Mouse (Mus musculus) midbrain, embryonic 13.5 days (tissue): Measurements from ENCODE around the gene Nlrp5. TPM values are rescaled to one million over a fixed set of nuclear protein-coding genes. Genes with fewer than 3 reads are reported as not detected.
"Not testable (repeated sequence)": the region's sequence is repeated elsewhere in the genome, so short reads cannot be mapped to it uniquely, and the experiment has no call there.

Experiments
- ATAC-seq: fragments of 200-750 bp; cut with Nextera tagmentation; 2 replicates; pipeline ENCODE4 v1.8.0; 2017; ENCODE audit warnings: mild to moderate bottlenecking, moderate TSS enrichment, moderate library complexity
- H3K27ac ChIP-seq: fragments of 300-500 bp; sonication (generic); 2 replicates; pipeline ENCODE4 v1.5.1; 2015; ENCODE audit warnings: inconsistent platforms, mild to moderate bottlenecking, moderate library complexity
- H3K27me3 ChIP-seq: fragments of 300-500 bp; sonication (generic); 2 replicates; pipeline ENCODE4 v1.6.1; 2015; ENCODE audit warnings: mild to moderate bottlenecking, inconsistent platforms
- H3K36me3 ChIP-seq: fragments of 300-500 bp; sonication (generic); 2 replicates; pipeline ENCODE4 v1.6.1; 2015; ENCODE audit warnings: mild to moderate bottlenecking, inconsistent platforms
- H3K4me1 ChIP-seq: fragments of 300-500 bp; sonication (generic); replicated peaks from 2 replicates; pipeline ENCODE4 v1.6.1; 2015; ENCODE audit warnings: inconsistent platforms
- H3K4me2 ChIP-seq: fragments of 300-500 bp; sonication (generic); replicated peaks from 2 replicates; pipeline ENCODE4 v1.6.1; 2015; ENCODE audit warnings: moderate library complexity, mild to moderate bottlenecking, inconsistent platforms
- H3K4me3 ChIP-seq: fragments of 300-500 bp; sonication (generic); replicated peaks from 2 replicates; pipeline ENCODE4 v1.5.1; 2015; ENCODE audit warnings: mild to moderate bottlenecking, inconsistent platforms
- H3K9ac ChIP-seq: fragments of 300-500 bp; sonication (generic); replicated peaks from 2 replicates; pipeline ENCODE4 v1.6.1; 2015; ENCODE audit warnings: mild to moderate bottlenecking, inconsistent platforms
- H3K9me3 ChIP-seq: fragments of 300-500 bp; sonication (generic); 2 replicates; pipeline ENCODE4 v1.6.1; 2016; ENCODE audit warnings: mild to moderate bottlenecking, inconsistent platforms
- WGBS: fragments of 180-500 bp; shearing (Covaris S2); methylation state at CpG from one replicate; pipeline ENCODE4 v1.1.7; 2015; 5-methylcytosine and 5-hydroxymethylcytosine counted together
- microRNA-seq: library from miRNA; unstranded; fragments of <30 nt; microRNA quantifications from one replicate; pipeline ENCODE4, GENCODE M21; 2016
- polyA plus RNA-seq: library from polyadenylated mRNA; unstranded; fragments of >200 nt; fragmentation: Nextera tagmentation; extraction: Ambion mirVana; gene quantifications from 2 replicates; pipeline ENCODE4 v1.2.1, GENCODE M21; 2015

Gene Nlrp5
- not detected in 2 replicates for polyA plus RNA-seq

DNA sequence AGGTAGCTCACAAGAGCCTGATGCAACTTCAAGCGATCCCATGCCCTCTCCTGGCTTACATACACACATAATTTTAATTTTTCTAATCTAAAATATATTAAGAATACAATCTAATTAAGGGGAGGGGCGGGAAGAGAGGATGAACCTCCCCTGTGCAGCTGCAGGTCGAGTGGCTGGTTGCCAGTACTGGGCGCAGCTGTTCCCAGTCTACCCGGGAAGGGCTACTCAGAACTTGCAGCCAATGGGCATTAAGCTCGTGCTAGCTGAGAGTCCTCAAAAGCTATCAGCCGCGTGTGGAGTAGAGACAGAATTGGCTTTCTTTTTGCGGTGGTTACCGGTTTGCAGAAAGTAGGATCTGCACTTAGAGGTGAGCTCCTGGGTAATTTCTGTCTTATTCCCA, at the start of gene Nlrp5:
Nlrp5 (plus strand) TSS at position 301 of the 400 bp plus-strand sequence.
- no peaks in the 10 kb centered on the region for H3K27me3 ChIP-seq
- no peaks in the 10 kb centered on the region for H3K36me3 ChIP-seq
- no peak within 1 kb of the TSS for H3K27ac ChIP-seq
- WGBS, result 76% methylated on average over 10 of the region's 10 CpGs
- H3K9me3 ChIP-seq, result peaks cover 40% of the 10 kb centered on the region
- no peaks in the 10 kb centered on the region for H3K4me1 ChIP-seq
- H3K4me3 ChIP-seq, result no peak within 1 kb of the TSS
- ATAC-seq, result no peak
- H3K4me2 ChIP-seq, result no peak within 1 kb of the TSS
- H3K9ac ChIP-seq, result no peak within 1 kb of the TSS

DNA sequence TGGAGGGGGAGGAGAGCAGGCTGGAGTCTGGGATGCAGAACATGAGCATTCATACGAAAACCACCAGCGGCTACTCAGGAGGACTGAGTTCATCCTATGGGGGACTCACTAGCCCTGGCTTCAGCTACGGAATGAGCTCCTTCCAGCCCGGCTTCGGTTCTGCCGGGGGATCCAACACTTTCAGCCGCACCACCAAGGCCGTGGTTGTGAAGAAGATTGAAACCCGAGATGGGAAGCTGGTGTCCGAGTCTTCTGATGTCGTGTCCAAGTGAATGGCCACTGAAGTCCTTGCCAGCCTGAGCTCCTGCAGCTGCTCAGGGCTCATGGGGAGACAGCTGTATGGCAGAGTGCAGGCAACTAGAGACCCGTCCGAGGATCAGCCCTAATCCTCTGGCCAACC, 27.4 kb upstream of the Nlrp5 start:
- H3K4me1 ChIP-seq, ATAC-seq, H3K36me3 ChIP-seq, H3K4me3 ChIP-seq, H3K4me2 ChIP-seq, H3K27me3 ChIP-seq, H3K27ac ChIP-seq, H3K9ac ChIP-seq: not testable (repeated sequence)
- H3K9me3 ChIP-seq, result peaks cover 46% of the 10 kb centered on the region
- 90% methylated on average over 13 of the region's 13 CpGs for WGBS

GRCm38 (mm10) chr7:23470201-23470600, 84.5 kb downstream of the Nlrp5 start:
- not testable (repeated sequence) for H3K4me1 ChIP-seq, H3K9ac ChIP-seq, H3K4me2 ChIP-seq, H3K27ac ChIP-seq, H3K4me3 ChIP-seq, ATAC-seq, H3K27me3 ChIP-seq, H3K36me3 ChIP-seq
- 68% methylated on average over 3 of the region's 3 CpGs for WGBS
- peaks cover 30% of the 10 kb centered on the region; the same call in 1 of the 2 replicates for H3K9me3 ChIP-seq

DNA sequence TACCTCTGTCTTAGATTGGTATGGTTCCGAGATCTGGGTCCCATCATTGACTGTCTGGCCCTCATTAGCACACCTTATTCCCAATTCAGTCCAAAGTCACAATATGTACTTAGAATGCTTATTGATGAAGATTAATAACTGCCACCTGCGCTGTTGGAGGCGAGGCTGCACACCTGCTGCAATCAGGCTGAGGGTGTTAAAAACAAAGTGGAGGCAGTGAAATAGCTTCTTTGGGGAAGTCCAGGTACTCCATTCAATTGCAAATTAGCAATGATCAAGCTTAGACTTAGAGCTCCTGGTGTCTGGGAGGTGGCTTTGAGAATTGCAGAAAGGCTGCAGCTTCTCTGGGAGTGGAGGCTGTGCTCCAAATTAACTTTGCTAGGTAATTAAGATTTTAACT, 85.1 kb downstream of the Nlrp5 start:
- not testable (repeated sequence) for H3K36me3 ChIP-seq, H3K4me3 ChIP-seq, H3K4me1 ChIP-seq, H3K9ac ChIP-seq, H3K4me2 ChIP-seq, H3K27ac ChIP-seq, ATAC-seq, H3K27me3 ChIP-seq
- WGBS, result 62% methylated on average over 3 of the region's 3 CpGs
- H3K9me3 ChIP-seq, result peaks cover 33% of the 10 kb centered on the region; the same call in 1 of the 2 replicates

DNA sequence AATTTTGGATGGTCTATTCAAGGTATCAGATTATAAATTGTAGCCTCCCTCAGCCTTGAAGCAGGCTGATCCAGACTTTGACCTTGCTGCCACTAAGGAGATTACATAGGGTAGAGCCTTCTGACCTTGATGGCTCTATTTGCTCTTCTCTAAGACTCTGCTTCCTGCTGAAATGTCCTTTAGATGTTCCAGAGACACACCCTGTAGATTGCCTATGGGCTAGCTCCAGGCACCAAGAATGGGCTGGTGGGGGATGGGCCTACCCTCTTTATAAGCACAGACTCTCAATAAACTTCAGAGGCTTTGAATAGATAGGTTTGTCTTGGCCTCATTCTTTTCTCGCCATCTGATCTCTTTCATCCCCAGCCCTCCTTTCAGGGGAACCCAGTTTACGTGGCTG, 87.2 kb downstream of the Nlrp5 start:
- not testable (repeated sequence) for H3K4me1 ChIP-seq, ATAC-seq, H3K9ac ChIP-seq, H3K4me2 ChIP-seq, H3K27me3 ChIP-seq, H3K27ac ChIP-seq, H3K36me3 ChIP-seq, H3K4me3 ChIP-seq
- H3K9me3 ChIP-seq, result peaks cover 23% of the 10 kb centered on the region; the same call in 1 of the 2 replicates
- WGBS, result 69% methylated on average over 2 of the region's 2 CpGs

Small RNA genes lying within 50 kb of the gene (microRNA-seq; reads per million reads assigned to microRNA genes)
- not detected for gene Gm25196

Other genes starting within 250 kb of the Nlrp5 start
- gene Gm10662, start 241.4 kb upstream of the Nlrp5 start, polyA plus RNA-seq, result not detected in 2 replicates
- not detected in 2 replicates for gene Vmn1r165, start 168.6 kb upstream of the Nlrp5 start, polyA plus RNA-seq
- gene Vmn1r166, start 134.2 kb upstream of the Nlrp5 start, polyA plus RNA-seq, result not detected in 2 replicates
- not detected in 2 replicates for gene Gm6902, start 107.0 kb upstream of the Nlrp5 start, polyA plus RNA-seq
- not detected in 2 replicates for gene Nlrp4e, start 84.7 kb upstream of the Nlrp5 start, polyA plus RNA-seq
- not detected in 2 replicates for gene Vmn1r167, start 121.3 kb downstream of the Nlrp5 start, polyA plus RNA-seq
- not detected in 2 replicates for gene Vmn1r168, start 153.8 kb downstream of the Nlrp5 start, polyA plus RNA-seq
- not detected in 2 replicates for gene Vmn1r169, start 189.6 kb downstream of the Nlrp5 start, polyA plus RNA-seq
- not detected in 2 replicates for gene Vmn1r170, start 220.3 kb downstream of the Nlrp5 start, polyA plus RNA-seq
- gene Vmn1r171, start 244.8 kb downstream of the Nlrp5 start, polyA plus RNA-seq, result not detected in 2 replicates